Mouse (Mus musculus): Measurements from ENCODE around the gene Zfp654. TPM values are rescaled to one million over a fixed set of nuclear protein-coding genes. Genes with fewer than 3 reads are reported as not detected.

Zfp654 gene
- total RNA-seq (2014; rRNA removed; ENCODE audit: low replicate concordance) (5.4 and 8.9 TPM in 2 replicates), polyA plus RNA-seq (2015; fragmentation: Nextera tagmentation; extraction: Ambion mirVana) (3.0 and 3.3 TPM in 2 replicates)

DNA sequence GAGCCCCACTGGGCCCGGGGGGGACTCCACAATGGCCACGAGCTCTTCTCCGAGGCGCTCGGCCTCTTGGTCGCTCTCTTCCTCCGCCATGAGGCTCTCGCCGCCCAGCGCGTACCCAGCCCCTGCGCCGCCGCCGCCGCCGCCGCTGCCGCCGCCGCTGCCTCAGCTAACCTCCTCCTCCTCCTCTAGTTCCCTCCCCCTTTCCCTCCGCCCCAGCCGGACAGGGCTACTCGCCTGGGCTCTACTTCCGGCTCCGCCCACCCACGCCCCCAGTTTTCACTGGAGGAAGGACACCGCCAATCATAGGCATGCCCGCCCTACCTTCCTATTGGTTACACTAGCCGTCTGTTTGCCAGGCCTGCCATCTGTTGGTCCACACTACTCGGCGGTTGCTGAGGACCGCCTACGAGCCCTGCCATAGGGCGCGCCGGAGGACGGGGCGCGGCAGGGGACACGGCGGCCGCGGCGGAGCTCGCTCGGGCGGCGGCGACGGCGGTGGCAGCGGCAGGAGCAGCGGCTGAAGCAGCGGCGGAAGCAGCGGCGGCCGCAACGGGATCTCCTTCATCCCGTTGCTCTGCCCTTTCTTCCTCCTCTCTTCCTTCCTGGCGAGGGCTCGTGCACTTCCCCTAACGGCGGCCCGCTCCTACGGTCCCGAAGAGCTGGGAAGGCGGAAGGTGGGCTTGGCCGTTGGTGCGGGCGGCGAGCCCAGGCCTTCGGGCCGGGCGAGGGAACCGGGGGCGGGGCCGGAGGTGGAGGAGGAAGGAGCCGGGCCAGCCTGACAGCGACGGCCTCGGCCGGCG lies at the start of gene Zfp654, which contains the start of gene Cggbp1:
Gene Zfp654 (minus strand): TSS at position 90 of the 800 bp plus-strand sequence.
Gene Cggbp1 (plus strand): TSS at position 434 of the 800 bp plus-strand sequence.
- whole genome bisulfite sequencing, result under 1% methylated on average over 53 of the region's 85 CpGs
- peak within 1 kb of the TSS; percentile 99 for H3K27ac ChIP-seq (ENCODE audit: low read depth)
- H3K27me3 ChIP-seq (ENCODE audit: control insufficient read depth, insufficient read depth, low read length), result no peaks in the 10 kb centered on the region
- peak; percentile 99 for ATAC-seq (ENCODE audit: insufficient read depth, low read depth)
- peak within 1 kb of the TSS; percentile 95 for H3K4me3 ChIP-seq (ENCODE audit: low read depth, low read length)
- H3K9ac ChIP-seq (replicated peaks; ENCODE audit: low read depth, low read length), result peak within 1 kb of the TSS; percentile 95
- DNase-seq (ENCODE audit: low spot score), result peak; percentile 99
- no peaks in the 10 kb centered on the region for H3K9me3 ChIP-seq (replicated peaks; ENCODE audit: control insufficient read depth, low read length)
- peaks cover 6% of the 10 kb centered on the region for H3K4me1 ChIP-seq (ENCODE audit: control insufficient read depth, insufficient read depth)
- peaks cover 20% of the 10 kb centered on the region for H3K36me3 ChIP-seq (replicated peaks; ENCODE audit: control insufficient read depth, insufficient read depth, low read length)
- TF ChIP-seq EP300 (IDR thresholded peaks at IDR 0.05; ENCODE audit: low read depth) (no peak; the same call in 1 of the 2 replicates), CTCF (IDR thresholded peaks at IDR 0.05; ENCODE audit: low read depth) (no peak)
- H3K4me2 ChIP-seq (ENCODE audit: low read depth, low read length), result peak within 1 kb of the TSS; percentile 83

DNA sequence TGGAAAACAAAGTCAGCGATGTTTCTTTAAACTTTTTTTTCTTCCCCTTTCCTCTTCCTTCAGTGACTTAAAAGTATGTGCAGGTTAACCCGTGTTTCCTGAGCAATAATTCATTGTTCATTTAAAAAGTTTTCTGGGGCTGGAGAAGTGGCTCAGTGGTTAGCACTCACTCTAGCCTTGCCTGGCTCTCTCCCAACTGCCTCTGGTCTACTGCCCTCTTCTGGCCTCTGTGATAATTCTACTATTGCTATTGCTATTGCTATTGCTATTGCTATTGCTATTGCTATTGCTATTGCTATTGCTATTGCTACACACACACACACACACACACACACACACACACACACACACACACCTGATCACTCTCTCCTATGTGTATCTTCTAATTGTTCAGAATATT lies 47.6 kb upstream of the Zfp654 start:
- H3K36me3 ChIP-seq (replicated peaks; ENCODE audit: control insufficient read depth, insufficient read depth, low read length), result no peaks in the 10 kb centered on the region
- no peak for ATAC-seq (ENCODE audit: insufficient read depth, low read depth)

DNA sequence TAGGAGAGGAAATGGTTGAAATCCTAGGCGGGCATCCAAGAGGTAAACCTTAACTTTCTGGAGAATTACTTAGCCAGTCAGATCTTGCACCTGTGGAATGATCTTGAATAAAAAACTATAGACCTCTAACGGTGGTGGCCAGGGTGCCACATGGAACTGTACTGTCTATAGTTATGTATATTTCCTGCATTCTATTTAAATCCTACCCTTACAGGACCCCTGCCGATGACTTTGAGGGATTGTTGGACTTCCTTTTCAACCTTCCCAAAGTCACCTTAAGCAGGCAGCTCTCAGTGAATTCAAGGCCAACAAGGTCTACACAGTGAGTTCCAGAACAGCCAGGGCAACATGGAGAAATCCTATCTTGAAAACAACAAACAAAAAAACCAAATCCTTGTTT lies 38.0 kb upstream of the Zfp654 start:
- no peak for TF ChIP-seq EP300 (IDR thresholded peaks at IDR 0.05; ENCODE audit: low read depth)
- no peak for TF ChIP-seq CTCF (IDR thresholded peaks at IDR 0.05; ENCODE audit: low read depth)
- 0 out of 2 replicates have a peak, but pooled peaks cover 8% of the 10 kb centered on the region for H3K9me3 ChIP-seq (replicated peaks; ENCODE audit: control insufficient read depth, low read length)
- DNase-seq (ENCODE audit: low spot score), result no peak
- H3K4me1 ChIP-seq (ENCODE audit: control insufficient read depth, insufficient read depth), result 0 out of 2 replicates have a peak, but pooled peaks cover 2% of the 10 kb centered on the region
- no peaks in the 10 kb centered on the region for H3K27me3 ChIP-seq (ENCODE audit: control insufficient read depth, insufficient read depth, low read length)
- H3K9ac ChIP-seq (replicated peaks; ENCODE audit: low read depth, low read length), result no peak overlapping the region
- no peak overlapping the region for H3K27ac ChIP-seq (ENCODE audit: low read depth)
- no peak for ATAC-seq (ENCODE audit: insufficient read depth, low read depth)
- no peak overlapping the region for H3K4me2 ChIP-seq (ENCODE audit: low read depth, low read length)
- no peak overlapping the region for H3K4me3 ChIP-seq (ENCODE audit: low read depth, low read length)
- WGBS, result 88% methylated on average over 3 of the region's 3 CpGs
- H3K36me3 ChIP-seq (replicated peaks; ENCODE audit: control insufficient read depth, insufficient read depth, low read length), result no peaks in the 10 kb centered on the region

More for the DNA sequence above, 47.6 kb upstream of the Zfp654 start:
- no peak for DNase-seq (ENCODE audit: low spot score)
- Histone ChIP-seq H3K27me3 (ENCODE audit: control insufficient read depth, insufficient read depth, low read length) (no peaks in the 10 kb centered on the region), H3K9me3 (replicated peaks; ENCODE audit: control insufficient read depth, low read length) (no peaks in the 10 kb centered on the region), H3K9ac (replicated peaks; ENCODE audit: low read depth, low read length) (no peak overlapping the region), H3K27ac (ENCODE audit: low read depth) (no peak overlapping the region), H3K4me1 (ENCODE audit: control insufficient read depth, insufficient read depth) (no peaks in the 10 kb centered on the region), H3K4me2 (ENCODE audit: low read depth, low read length) (no peak overlapping the region), H3K4me3 (ENCODE audit: low read depth, low read length) (no peak overlapping the region)
- 65% methylated on average over 2 of the region's 2 CpGs for WGBS
- TF ChIP-seq EP300 (IDR thresholded peaks at IDR 0.05; ENCODE audit: low read depth) (no peak), CTCF (IDR thresholded peaks at IDR 0.05; ENCODE audit: low read depth) (peak; percentile 17; the same call in 1 of the 2 replicates)

- DNase-seq (ENCODE audit: low spot score) (no peak), ATAC-seq (ENCODE audit: insufficient read depth, low read depth) (no peak)
- Histone ChIP-seq H3K9ac (replicated peaks; ENCODE audit: low read depth, low read length) (no peak overlapping the region), H3K27me3 (ENCODE audit: control insufficient read depth, insufficient read depth, low read length) (no peaks in the 10 kb centered on the region), H3K36me3 (replicated peaks; ENCODE audit: control insufficient read depth, insufficient read depth, low read length) (no peaks in the 10 kb centered on the region), H3K4me3 (ENCODE audit: low read depth, low read length) (no peak overlapping the region), H3K4me2 (ENCODE audit: low read depth, low read length) (no peak overlapping the region), H3K27ac (ENCODE audit: low read depth) (no peak overlapping the region), H3K9me3 (replicated peaks; ENCODE audit: control insufficient read depth, low read length) (0 out of 2 replicates have a peak, but pooled peaks cover 8% of the 10 kb centered on the region), H3K4me1 (ENCODE audit: control insufficient read depth, insufficient read depth) (0 out of 2 replicates have a peak, but pooled peaks cover 9% of the 10 kb centered on the region)
- WGBS, result 48% methylated on average over 4 of the region's 4 CpGs
- TF ChIP-seq EP300 (IDR thresholded peaks at IDR 0.05; ENCODE audit: low read depth) (no peak), CTCF (IDR thresholded peaks at IDR 0.05; ENCODE audit: low read depth) (no peak)
Measured at GRCm38 (mm10) chr16:64885547-64885946, 34.1 kb upstream of the Zfp654 start.

- DNase-seq (ENCODE audit: low spot score) (no peak), ATAC-seq (ENCODE audit: insufficient read depth, low read depth) (no peak)
- no peak overlapping the region for H3K4me2 ChIP-seq (ENCODE audit: low read depth, low read length)
- no peaks in the 10 kb centered on the region for H3K27me3 ChIP-seq (ENCODE audit: control insufficient read depth, insufficient read depth, low read length)
- H3K9me3 ChIP-seq (replicated peaks; ENCODE audit: control insufficient read depth, low read length), result 0 out of 2 replicates have a peak, but pooled peaks cover 8% of the 10 kb centered on the region
- no peak for TF ChIP-seq EP300 (IDR thresholded peaks at IDR 0.05; ENCODE audit: low read depth)
- no peak for TF ChIP-seq CTCF (IDR thresholded peaks at IDR 0.05; ENCODE audit: low read depth)
- H3K36me3 ChIP-seq (replicated peaks; ENCODE audit: control insufficient read depth, insufficient read depth, low read length), result no peaks in the 10 kb centered on the region
- 39% methylated on average over 3 of the region's 3 CpGs for WGBS
- H3K9ac ChIP-seq (replicated peaks; ENCODE audit: low read depth, low read length), result no peak overlapping the region
- H3K4me3 ChIP-seq (ENCODE audit: low read depth, low read length), result no peak overlapping the region
- 0 out of 2 replicates have a peak, but pooled peaks cover 9% of the 10 kb centered on the region for H3K4me1 ChIP-seq (ENCODE audit: control insufficient read depth, insufficient read depth)
- H3K27ac ChIP-seq (ENCODE audit: low read depth), result peak overlapping the region; percentile 23; the same call in 1 of the 2 replicates
Measured at GRCm38 (mm10) chr16:64885142-64885541, 33.7 kb upstream of the Zfp654 start.
